Comparison of ENCODE assay signal across 8 mouse cellular contexts in genomic region chr2:128127691-128128292, GRCm38 (mm10). TPM values are rescaled to one million over a fixed set of nuclear protein-coding genes. Genes with fewer than 3 reads are reported as not detected.
A peak's percentile ranks its signal among the peaks of the same experiment; 100 is the strongest.
DNase-seq lines count a peak whose midpoint lies in the region; ATAC-seq and TF ChIP-seq lines count a peak whose summit lies in the region.

No protein-coding gene starts in this region.

- no peaks in the 10 kb centered on the region for H3K9me3 ChIP-seq in MEL (replicated peaks; ENCODE audit: insufficient read depth, low read length)
- H3K9me3 ChIP-seq in forebrain, embryonic 13.5 days (replicated peaks) = no peaks in the 10 kb centered on the region
- H3K9me3 ChIP-seq in lung, embryonic 14.5 days (ENCODE audit: low read depth, low read length) = no peaks in the 10 kb centered on the region
- H3K9me3 ChIP-seq in neural tube, embryonic 15.5 days (replicated peaks) = no peaks in the 10 kb centered on the region

- TF ChIP-seq CTCF in MEL (IDR thresholded peaks at IDR 0.05 in 2 of 3, conservative IDR thresholded peaks at IDR 0.05 in 1 of 3; ENCODE audit: control insufficient read depth in 1 of 3, insufficient read depth in 1 of 3, low read depth in 2 of 3, low read length in 3 of 3, poor library complexity in 1 of 3, severe bottlenecking in 1 of 3) = no peak
- TF ChIP-seq CTCF in lung, embryonic 14.5 days (IDR thresholded peaks at IDR 0.05; ENCODE audit: low read depth) = no peak

- DNase-seq in MEL (ENCODE audit: low read depth, low spot score) = peak; percentile 74
- DNase-seq in cerebellum, adult 11 months = peak; percentile 26
- peak; percentile 82 for DNase-seq in heart, postnatal 14 days
- DNase-seq in kidney, postnatal 4 days = peak; percentile 78 to 89
- DNase-seq in lung, embryonic 14.5 days = peak; percentile 90
- peak; percentile 28 for DNase-seq in urinary bladder, postnatal 10 days (ENCODE audit: low spot score)

- TF ChIP-seq RAD21 in MEL (IDR thresholded peaks at IDR 0.05; ENCODE audit: low read depth, low read length) = no peak

- intact Hi-C loops in heart, postnatal 14 days (cut with DNase I) = loop anchor here (5.0 kb wide), 2 partner anchors 50 to 120 kb away; no protein-coding TSS in a partner anchor

- 0 out of 4 replicates have a peak, but pooled peaks cover 0 to 3% of the 10 kb centered on the region in 2 experiments for H3K4me1 ChIP-seq in MEL (ENCODE audit: control insufficient read depth in 1 of 2, insufficient read depth in 2 of 2, low read length in 2 of 2)
- peaks cover 40% of the 10 kb centered on the region for H3K4me1 ChIP-seq in forebrain, embryonic 13.5 days
- H3K4me1 ChIP-seq in lung, embryonic 14.5 days (ENCODE audit: insufficient read depth) = peaks cover 20% of the 10 kb centered on the region
- peaks cover 53% of the 10 kb centered on the region for H3K4me1 ChIP-seq in neural tube, embryonic 15.5 days

- under 1% methylated on average over 48 of the region's 48 CpGs for WGBS in forebrain, embryonic 13.5 days
- WGBS in lung, embryonic 14.5 days = 0% methylated on average over 48 of the region's 48 CpGs
- 0% methylated on average over 46 of the region's 48 CpGs for WGBS in neural tube, embryonic 15.5 days

- H3K4me3 ChIP-seq in MEL (ENCODE audit: control insufficient read depth in 1 of 2, insufficient read depth in 1 of 2, low read depth in 2 of 2, low read length in 2 of 2) = peak overlapping the region; percentile 57 to 92
- H3K4me3 ChIP-seq in forebrain, embryonic 13.5 days = peak overlapping the region; percentile 66
- H3K4me3 ChIP-seq in lung, embryonic 14.5 days (ENCODE audit: low read depth, low read length) = peak overlapping the region; percentile 73
- peak overlapping the region; percentile 70 for H3K4me3 ChIP-seq in neural tube, embryonic 15.5 days (replicated peaks)

- H3K27me3 ChIP-seq in MEL (ENCODE audit: control insufficient read depth in 1 of 2, insufficient read depth in 2 of 2, low read length in 2 of 2) = no peaks in the 10 kb centered on the region
- peaks cover 30% of the 10 kb centered on the region for H3K27me3 ChIP-seq in forebrain, embryonic 13.5 days
- H3K27me3 ChIP-seq in lung, embryonic 14.5 days (ENCODE audit: insufficient read depth, low read length) = peaks cover 23% of the 10 kb centered on the region
- H3K27me3 ChIP-seq in neural tube, embryonic 15.5 days (replicated peaks) = peaks cover 21% of the 10 kb centered on the region

- H3K79me2 ChIP-seq in MEL (ENCODE audit: control insufficient read depth, insufficient read depth, low read length, poor library complexity) = no peaks in the 10 kb centered on the region

- TF ChIP-seq EP300 in MEL (IDR thresholded peaks at IDR 0.05; ENCODE audit: low read depth in 1 of 2, low read length in 2 of 2) = no peak

- TF ChIP-seq POLR2A in MEL (IDR thresholded peaks at IDR 0.05; ENCODE audit: control insufficient read depth in 1 of 2, insufficient read depth in 1 of 2, low read depth in 1 of 2, low read length in 2 of 2, poor library complexity in 1 of 2) = no peak; a peak in 1 of 4 replicates

- peak; percentile 9; the same call in 1 of the 2 replicates for ATAC-seq in forebrain, embryonic 13.5 days
- peak; percentile 36 for ATAC-seq in lung, embryonic 14.5 days (ENCODE audit: insufficient read depth)
- ATAC-seq in neural tube, embryonic 15.5 days (ENCODE audit: low FRiP score) = peak; percentile 15

- H3K27ac ChIP-seq in MEL (ENCODE audit: control insufficient read depth, low read depth, low read length) = no peak overlapping the region
- H3K27ac ChIP-seq in forebrain, embryonic 13.5 days = peak overlapping the region; percentile 74
- peak overlapping the region; percentile 95 for H3K27ac ChIP-seq in lung, embryonic 14.5 days (ENCODE audit: low read depth)
- H3K27ac ChIP-seq in neural tube, embryonic 15.5 days (replicated peaks) = peak overlapping the region; percentile 83

- H3K4me2 ChIP-seq in forebrain, embryonic 13.5 days = peak overlapping the region; percentile 99
- peak overlapping the region; percentile 94 for H3K4me2 ChIP-seq in lung, embryonic 14.5 days
- H3K4me2 ChIP-seq in neural tube, embryonic 15.5 days = peak overlapping the region; percentile 100

- H3K36me3 ChIP-seq in MEL (ENCODE audit: control insufficient read depth in 1 of 2, insufficient read depth in 2 of 2, low read length in 2 of 2) = no peaks in the 10 kb centered on the region; a peak in 1 of 4 replicates
- H3K36me3 ChIP-seq in forebrain, embryonic 13.5 days (ENCODE audit: poor library complexity, severe bottlenecking) = peaks cover 12% of the 10 kb centered on the region
- peaks cover 39% of the 10 kb centered on the region for H3K36me3 ChIP-seq in lung, embryonic 14.5 days (ENCODE audit: insufficient read depth)
- peaks cover 4% of the 10 kb centered on the region; the same call in 1 of the 2 replicates for H3K36me3 ChIP-seq in neural tube, embryonic 15.5 days

- peak overlapping the region; percentile 75 for H3K9ac ChIP-seq in MEL (ENCODE audit: control insufficient read depth, low read depth, low read length, poor library complexity, severe bottlenecking)
- H3K9ac ChIP-seq in forebrain, embryonic 13.5 days = peak overlapping the region; percentile 79
- peak overlapping the region; percentile 78 for H3K9ac ChIP-seq in lung, embryonic 14.5 days
- peak overlapping the region; percentile 63 for H3K9ac ChIP-seq in neural tube, embryonic 15.5 days (replicated peaks)

TF ChIP-seq in MEL, 35 proteins besides CTCF, POLR2A, EP300 and RAD21:
- TF ChIP-seq SMC3 (IDR thresholded peaks at IDR 0.05; ENCODE audit: low read depth, low read length) = no peak
- no peak for TF ChIP-seq ZMIZ1 (IDR thresholded peaks at IDR 0.05; ENCODE audit: low read depth, low read length)
- TF ChIP-seq GABPA (IDR thresholded peaks at IDR 0.05; ENCODE audit: low read depth, low read length) = no peak
- TF ChIP-seq CHD1 (IDR thresholded peaks at IDR 0.05; ENCODE audit: low read depth, low read length) = no peak
- TF ChIP-seq TBP (IDR thresholded peaks at IDR 0.05; ENCODE audit: low read depth, low read length) = no peak
- no peak for TF ChIP-seq TCF12 (IDR thresholded peaks at IDR 0.05; ENCODE audit: low read depth, low read length)
- peak; percentile 71 for TF ChIP-seq MAFK (IDR thresholded peaks at IDR 0.05; ENCODE audit: borderline replicate concordance, low read depth, low read length)
- TF ChIP-seq GATA1 (IDR thresholded peaks at IDR 0.05; ENCODE audit: low read depth, low read length) = no peak
- TF ChIP-seq CHD2 (IDR thresholded peaks at IDR 0.05; ENCODE audit: low read length) = no peak
- TF ChIP-seq NRF1 (IDR thresholded peaks at IDR 0.05; ENCODE audit: insufficient read depth, low read depth, low read length, poor library complexity, severe bottlenecking) = no peak
- TF ChIP-seq SIN3A (IDR thresholded peaks at IDR 0.05; ENCODE audit: low read length) = no peak; the same call in 1 of the 2 replicates
- TF ChIP-seq MXI1 (IDR thresholded peaks at IDR 0.05; ENCODE audit: low read depth, low read length) = no peak
- TF ChIP-seq UBTF (IDR thresholded peaks at IDR 0.05; ENCODE audit: borderline replicate concordance, insufficient read depth, low read depth, low read length) = 0 out of 2 replicates have a peak, but pooled peaks have one; percentile 12
- TF ChIP-seq JUND (IDR thresholded peaks at IDR 0.05; ENCODE audit: low read depth, low read length) = no peak
- no peak for TF ChIP-seq POLR2AphosphoS5 (IDR thresholded peaks at IDR 0.05; ENCODE audit: borderline replicate concordance, low read depth, low read length)
- 0 out of 2 replicates have a peak, but pooled peaks have one; percentile 32 for TF ChIP-seq MAZ (IDR thresholded peaks at IDR 0.05; ENCODE audit: low read depth, low read length)
- no peak for TF ChIP-seq MYC (IDR thresholded peaks at IDR 0.05; ENCODE audit: low read depth, low read length)
- TF ChIP-seq RCOR1 (IDR thresholded peaks at IDR 0.05; ENCODE audit: low read depth, low read length) = no peak
- TF ChIP-seq BHLHE40 (IDR thresholded peaks at IDR 0.05; ENCODE audit: borderline replicate concordance, low read depth, low read length) = no peak
- no peak for TF ChIP-seq USF2 (IDR thresholded peaks at IDR 0.05; ENCODE audit: borderline replicate concordance in 1 of 2, insufficient read depth in 1 of 2, low read depth in 1 of 2, low read length in 2 of 2)
- TF ChIP-seq ZC3H11A (IDR thresholded peaks at IDR 0.05; ENCODE audit: low read depth, low read length) = 0 out of 2 replicates have a peak, but pooled peaks have one; percentile 1
- no peak for TF ChIP-seq POLR2AphosphoS2 (IDR thresholded peaks at IDR 0.05; ENCODE audit: low read length)
- no peak for TF ChIP-seq ZKSCAN1 (IDR thresholded peaks at IDR 0.05; ENCODE audit: low read depth, low read length)
- 0 out of 2 replicates have a peak, but pooled peaks have one; percentile 8 for TF ChIP-seq NELFE (IDR thresholded peaks at IDR 0.05; ENCODE audit: low read depth, low read length)
- peak; percentile 29; the same call in 1 of the 2 replicates for TF ChIP-seq E2F4 (IDR thresholded peaks at IDR 0.05; ENCODE audit: borderline replicate concordance, low read depth, low read length)
- no peak for TF ChIP-seq KAT2A (conservative IDR thresholded peaks at IDR 0.05; ENCODE audit: low read depth, low read length)
- TF ChIP-seq MYB (IDR thresholded peaks at IDR 0.05; ENCODE audit: low read depth, low read length) = no peak

RNA-seq across cellular contexts. Expression of gene Bcl2l11, which starts 2.0 kb away (rescaled TPM):
- 1.6 and 2.3 TPM in 2 replicates for total RNA-seq in MEL (2012; rRNA removed)
- 1 to 10 TPM in 1 of 2 experiments, not detected in 1; 6.3 TPM for polyA plus RNA-seq in MEL (2012; ENCODE audit: insufficient read depth in 1 of 2, insufficient read length in 2 of 2, low read depth in 1 of 2, low replicate concordance in 2 of 2, missing spikeins in 1 of 2)
- polyA plus RNA-seq in forebrain, embryonic 13.5 days (2015; fragmentation: Nextera tagmentation; extraction: Ambion mirVana) = 11.0 and 12.1 TPM in 2 replicates
- total RNA-seq in heart, postnatal 14 days (2021) = 10 to 100 TPM; 16.5 to 19.7 TPM
- 27.9 and 29.9 TPM in 2 replicates for polyA plus RNA-seq in lung, embryonic 14.5 days (2014; fragmentation: Nextera tagmentation; extraction: Ambion mirVana)
- polyA plus RNA-seq in neural tube, embryonic 15.5 days (2015; fragmentation: Nextera tagmentation; extraction: Ambion mirVana) = 10.1 and 11.8 TPM in 2 replicates

Comparison
In these comparisons a context has a peak if more than half of its experiments do, and no peak if none do; other contexts are left out.
1. DNase-seq: peak in every context shown above with its lines; median percentile 90 in lung, embryonic 14.5 days; 84 in kidney, postnatal 4 days; 82 in heart, postnatal 14 days; 74 in MEL; 28 in urinary bladder, postnatal 10 days; 26 in cerebellum, adult 11 months.